Mouse (Mus musculus) Patski (cell line): Measurements from ENCODE around the gene Gdf7. TPM values are rescaled to one million over a fixed set of nuclear protein-coding genes. Genes with fewer than 3 reads are reported as not detected.
A peak's percentile ranks its signal among the peaks of the same experiment; 100 is the strongest.

Experiments
- ATAC-seq: fragments of 100-300 bp; one replicate; pipeline ENCODE4 v1.8.0; 2021
- CTCF ChIA-PET: fragments of 350-600 bp; sonication (Branson Sonifier 250); formaldehyde crosslinking; loops from one replicate; lab custom pipeline; 2022; ENCODE audit warnings: inconsistent platforms; lab: Charles Lee
- POLR2A ChIA-PET: fragments of 350-600 bp; sonication (Branson Sonifier 250); formaldehyde crosslinking; loops from one replicate; lab custom pipeline; 2022; ENCODE audit warnings: antibody characterized with exemption, inconsistent platforms; lab: Charles Lee
- DNase-seq: peaks from one replicate; pipeline ENCODE4 v3.0.0-alpha.2; 2011; ENCODE audit warnings: low read depth, low spot score
- H3K27me3 ChIP-seq: fragments of 371-371 bp; one replicate; pipeline ENCODE4 v1.5.1; 2021
- CTCF ChIP-seq: fragments of 100-300 bp; IDR thresholded peaks from one replicate; pipeline ENCODE4 v1.5.1; 2021
- in situ Hi-C: fragments of 300-500 bp; cut with MboI; formaldehyde crosslinking; loops from 3 replicates; pipeline ENCODE4 v1.11.1; 2018; ENCODE audit warnings: low pct_unique_long_range_greater_than_20kb, mixed read lengths
- polyA plus RNA-seq: library from polyadenylated mRNA; unstranded; gene quantifications from one replicate; pipeline ENCODE4 v1.2.3, GENCODE M21; 2021

The Gdf7 gene
- polyA plus RNA-seq, 1 experiment from 2014 or later = not detected

GRCm38 (mm10) chr12:8338918-8339317 is 37.2 kb upstream of the Gdf7 start:
- no peaks in the 10 kb centered on the region for H3K27me3 ChIP-seq
- CTCF ChIA-PET = interaction anchor here (1.7 to 1.8 kb wide), 3 partner anchors 39 to 161 kb away, joined by 4 to 6 read pairs (median 5); partner anchors contain the start of gene Rhob
- in situ Hi-C loops = no loop called here
- POLR2A ChIA-PET = no interaction called here
- no peak for TF ChIP-seq CTCF
- DNase-seq = no peak
- no peak for ATAC-seq

DNA sequence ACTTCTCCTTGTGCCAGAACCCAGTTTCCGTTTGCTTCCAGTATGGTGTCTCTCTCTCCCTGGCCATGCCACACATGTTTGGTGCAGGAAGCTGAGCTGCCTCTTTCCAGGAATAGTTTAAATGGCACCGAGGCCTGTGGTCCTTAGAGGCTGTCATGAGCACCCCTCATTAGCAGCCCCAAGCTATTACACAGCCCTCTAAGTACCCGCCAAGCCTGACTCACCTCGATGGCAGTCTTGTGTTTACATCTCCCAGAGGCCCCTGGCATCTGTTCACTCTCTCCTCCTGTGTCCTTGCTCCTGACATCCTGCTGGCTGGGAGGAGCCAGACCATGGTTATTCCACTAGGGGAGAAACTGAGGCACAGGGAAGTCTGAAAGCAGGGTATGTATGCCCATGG is 36.7 kb upstream of the Gdf7 start:
- POLR2A ChIA-PET = no interaction called here
- CTCF ChIA-PET = interaction anchor here (1.7 to 1.8 kb wide), 3 partner anchors 40 to 162 kb away, joined by 4 to 6 read pairs (median 5); partner anchors contain the start of gene Rhob
- DNase-seq (peak; percentile 51), ATAC-seq (peak; percentile 31)
- TF ChIP-seq CTCF = no peak
- in situ Hi-C loops = no loop called here
- no peaks in the 10 kb centered on the region for H3K27me3 ChIP-seq

GRCm38 (mm10) chr12:8337286-8338060 is 35.7 kb upstream of the Gdf7 start:
- in situ Hi-C loops = no loop called here
- ATAC-seq (no peak), DNase-seq (no peak)
- no peak for TF ChIP-seq CTCF
- ChIA-PET CTCF (interaction anchor here (1.1 to 1.7 kb wide), 3 partner anchors 9 to 163 kb away, joined by 3 to 4 read pairs (median 3); partner anchors contain the start of gene Rhob), POLR2A (interaction anchor here (0.8 to 1.0 kb wide), 3 partner anchors 127 to 161 kb away, joined by 3 to 7 read pairs (median 3); no protein-coding TSS in a partner anchor)
- no peaks in the 10 kb centered on the region for H3K27me3 ChIP-seq

GRCm38 (mm10) chr12:8336601-8337285 is 35.0 kb upstream of the Gdf7 start:
- ChIA-PET POLR2A (interaction anchor here (0.8 to 1.0 kb wide), 3 partner anchors 127 to 163 kb away, joined by 3 to 7 read pairs (median 5); partner anchors contain the start of gene Rhob), CTCF (interaction anchor here (0.8 to 1.2 kb wide), 2 partner anchors 10 to 165 kb away, joined by 3 read pairs; no protein-coding TSS in a partner anchor)
- H3K27me3 ChIP-seq = no peaks in the 10 kb centered on the region
- no peak for TF ChIP-seq CTCF
- no peak for ATAC-seq
- in situ Hi-C loops = no loop called here
- no peak for DNase-seq

DNA sequence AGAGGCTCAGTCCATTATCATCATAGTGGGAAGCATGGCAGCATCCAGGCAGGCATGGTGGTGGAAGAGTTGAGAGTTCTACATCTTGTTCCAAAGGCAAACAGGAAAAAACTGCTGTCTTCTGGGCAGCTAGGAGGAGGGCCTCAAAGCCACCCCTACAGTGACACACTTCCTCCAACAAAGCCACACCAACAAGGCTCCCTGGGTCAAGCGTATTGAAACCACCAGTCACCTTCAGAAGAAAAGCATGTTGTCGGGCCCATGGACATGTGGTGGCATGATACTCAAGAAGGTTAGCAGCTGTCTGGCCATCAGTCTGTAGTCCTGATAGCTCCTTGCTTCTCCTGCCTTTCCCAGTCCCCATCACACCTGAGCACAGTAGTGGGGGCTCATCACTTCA is 33.7 kb upstream of the Gdf7 start:
- in situ Hi-C loops = no loop called here
- POLR2A ChIA-PET = interaction anchor here (0.8 to 0.9 kb wide), 2 partner anchors 50 to 164 kb away, joined by 3 to 5 read pairs; partner anchors contain the start of gene Rhob
- H3K27me3 ChIP-seq = no peaks in the 10 kb centered on the region
- CTCF ChIA-PET = interaction anchor here (1.0 to 1.5 kb wide), 3 partner anchors 42 to 118 kb away, joined by 3 read pairs; no protein-coding TSS in a partner anchor
- DNase-seq (no peak), ATAC-seq (no peak)
- no peak for TF ChIP-seq CTCF

DNA sequence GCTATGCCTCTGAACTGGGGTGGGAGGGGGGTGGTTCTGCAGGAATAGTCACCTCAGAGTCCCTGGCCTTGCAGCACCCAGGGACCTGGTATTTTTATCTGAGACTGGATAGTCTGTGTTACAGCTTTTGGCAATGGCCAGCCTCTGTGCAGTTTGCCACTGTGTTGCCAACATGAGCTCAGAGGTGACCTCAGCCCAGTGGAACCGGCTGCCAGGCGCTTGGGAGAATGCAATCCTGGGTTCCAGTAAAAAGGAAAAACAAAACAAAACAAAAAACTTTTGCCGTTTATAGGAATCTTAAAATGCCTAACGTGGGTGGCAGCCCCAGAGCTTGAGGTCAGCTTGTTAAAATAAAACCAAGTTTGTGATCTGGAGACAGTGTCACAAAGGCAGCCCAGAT is 32.5 kb upstream of the Gdf7 start:
- POLR2A ChIA-PET = interaction anchor here (1.0 to 1.5 kb wide), 5 partner anchors 16 to 165 kb away, joined by 3 to 5 read pairs (median 4); partner anchors contain the start of gene Rhob

DNA sequence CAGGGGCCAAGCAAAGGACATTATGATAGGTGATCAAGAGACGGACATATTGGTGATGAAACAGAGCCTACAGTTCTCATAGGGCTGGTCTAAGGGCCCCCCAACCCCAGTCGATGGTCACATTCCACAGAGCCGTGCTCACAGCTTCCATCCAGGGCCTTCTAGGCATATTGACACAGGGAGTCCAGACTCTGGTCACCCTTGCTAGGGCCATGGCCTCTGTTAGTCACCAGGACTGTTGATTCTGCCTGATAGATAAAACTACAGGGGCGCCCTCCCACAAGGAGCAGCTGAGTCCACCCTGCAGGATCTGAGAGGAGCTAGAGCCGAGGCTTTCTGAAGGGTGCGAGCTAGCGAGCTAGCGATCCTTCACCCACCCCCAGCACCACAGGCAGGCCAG is 31.9 kb upstream of the Gdf7 start:
- ATAC-seq = peak; percentile 2

More for the DNA sequence above, 32.5 kb upstream of the Gdf7 start:
- no peak for TF ChIP-seq CTCF
- in situ Hi-C loops = loop anchor here (5.0 kb wide), 1 partner anchor 43 kb away; no protein-coding TSS in a partner anchor
- DNase-seq (no peak), ATAC-seq (peak; percentile 77)
- CTCF ChIA-PET = interaction anchor here (1.0 to 2.2 kb wide), 5 partner anchors 13 to 212 kb away, joined by 3 to 13 read pairs (median 4); partner anchors contain the start of gene Rhob
- H3K27me3 ChIP-seq = no peaks in the 10 kb centered on the region

GRCm38 (mm10) chr12:8332174-8332542 is 30.4 kb upstream of the Gdf7 start:
- TF ChIP-seq CTCF = no peak
- ChIA-PET CTCF (no interaction called here), POLR2A (interaction anchor here (1.2 kb wide), 1 partner anchor 166 kb away, joined by 7 read pairs; no protein-coding TSS in a partner anchor)
- in situ Hi-C loops = loop anchor here (5.0 kb wide), 1 partner anchor 45 kb away; no protein-coding TSS in a partner anchor
- DNase-seq (no peak), ATAC-seq (no peak)
- H3K27me3 ChIP-seq = no peaks in the 10 kb centered on the region

More for the DNA sequence above, 31.9 kb upstream of the Gdf7 start:
- CTCF ChIA-PET = interaction anchor here (1.0 to 2.2 kb wide), 6 partner anchors 12 to 212 kb away, joined by 3 to 13 read pairs (median 4); partner anchors contain the start of gene Rhob
- in situ Hi-C loops = loop anchor here (5.0 kb wide), 1 partner anchor 44 kb away; no protein-coding TSS in a partner anchor
- no peak for DNase-seq
- no peaks in the 10 kb centered on the region for H3K27me3 ChIP-seq
- no peak for TF ChIP-seq CTCF
- POLR2A ChIA-PET = interaction anchor here (1.2 to 1.5 kb wide), 4 partner anchors 17 to 166 kb away, joined by 3 to 9 read pairs (median 4); partner anchors contain the start of gene Rhob

GRCm38 (mm10) chr12:8331489-8332173 is 29.9 kb upstream of the Gdf7 start:
- ATAC-seq = no peak
- in situ Hi-C loops = loop anchor here (5.0 kb wide), 1 partner anchor 46 kb away; no protein-coding TSS in a partner anchor
- TF ChIP-seq CTCF = no peak
- DNase-seq = no peak
- ChIA-PET CTCF (no interaction called here), POLR2A (interaction anchor here (1.2 kb wide), 2 partner anchors 165 to 166 kb away, joined by 4 to 7 read pairs; no protein-coding TSS in a partner anchor)
- H3K27me3 ChIP-seq = no peaks in the 10 kb centered on the region
